Mouse (Mus musculus) E14TG2a.4 (cell line): ENCODE data around the gene Luc7l3.

ENCODE experiments used
- H3K27me3 ChIP-seq: 2 replicates; pipeline ENCODE4 v1.6.1; 2014; ENCODE audit warnings: low read length, control low read depth; ENCODE audit not compliant: insufficient read depth
- H3K36me3 ChIP-seq: 2 replicates; pipeline ENCODE4 v1.6.1; 2014; ENCODE audit warnings: low read length, control low read depth; ENCODE audit not compliant: insufficient read depth
- H3K4me1 ChIP-seq: replicated peaks from 2 replicates; pipeline ENCODE4 v1.6.1; 2014; ENCODE audit warnings: low read depth, low read length, control low read depth
- H3K4me3 ChIP-seq: replicated peaks from 2 replicates; pipeline ENCODE4 v1.5.1; 2014; ENCODE audit warnings: mild to moderate bottlenecking, low read length
- H3K9me3 ChIP-seq: 2 replicates; pipeline ENCODE4 v1.6.1; 2014; ENCODE audit warnings: low read length, control low read depth
- CTCF ChIP-seq: conservative IDR thresholded peaks from 2 replicates; pipeline ENCODE4 v1.5.1; 2014; ENCODE audit warnings: low read length
- NANOG ChIP-seq: IDR thresholded peaks from 2 replicates; pipeline ENCODE4 v1.6.1; 2014; ENCODE audit warnings: borderline replicate concordance, low read length, mixed read lengths
- POU5F1 ChIP-seq: IDR thresholded peaks from 2 replicates; pipeline ENCODE4 v1.6.1; 2014; ENCODE audit warnings: low read length, borderline replicate concordance

Gene Luc7l3

GRCm38 (mm10) chr11:94321931-94322400 is at the start of gene Luc7l3:
TSS of gene Luc7l3 (minus strand) at chr11:94321988.
- no peaks in the 10 kb centered on the region for H3K9me3 ChIP-seq
- peak within 1 kb of the TSS; percentile 99 for H3K4me3 ChIP-seq
- H3K36me3 ChIP-seq = peaks cover 26% of the 10 kb centered on the region; the same call in 1 of the 2 replicates
- TF ChIP-seq CTCF (no peak), POU5F1 (no peak), NANOG (no peak)
- no peaks in the 10 kb centered on the region for H3K27me3 ChIP-seq
- peaks cover 57% of the 10 kb centered on the region for H3K4me1 ChIP-seq

- H3K9me3 ChIP-seq = no peaks in the 10 kb centered on the region
- TF ChIP-seq POU5F1 (no peak), CTCF (no peak), NANOG (no peak)
- no peaks in the 10 kb centered on the region; the same call in 1 of the 2 replicates for H3K4me1 ChIP-seq
- no peak overlapping the region for H3K4me3 ChIP-seq
- H3K27me3 ChIP-seq = peaks cover 62% of the 10 kb centered on the region
- H3K36me3 ChIP-seq = no peaks in the 10 kb centered on the region
Observed at GRCm38 (mm10) chr11:94370809-94371208, 49.0 kb upstream of the Luc7l3 start.

DNA sequence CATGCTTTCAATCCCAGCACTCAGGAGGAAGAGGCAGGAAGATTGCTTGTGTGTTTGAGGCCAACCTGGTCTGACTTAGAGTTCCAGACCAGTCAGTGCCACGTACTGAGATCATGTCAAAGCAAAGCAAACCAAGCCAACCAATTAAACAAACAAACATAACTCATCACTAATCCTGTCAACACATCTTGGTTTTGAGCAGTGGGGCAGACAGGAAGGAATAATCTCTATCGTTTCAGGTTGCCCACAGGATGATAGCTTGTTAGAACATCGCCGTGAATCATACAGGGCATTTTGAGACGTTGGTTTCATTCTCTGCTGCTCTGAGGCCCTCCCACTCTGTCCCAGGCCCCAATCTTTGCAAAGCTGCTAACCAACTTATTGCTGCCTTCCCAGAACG is 48.2 kb upstream of the Luc7l3 start:
- Histone ChIP-seq H3K9me3 (no peaks in the 10 kb centered on the region), H3K4me3 (no peak overlapping the region), H3K27me3 (peaks cover 62% of the 10 kb centered on the region), H3K4me1 (no peaks in the 10 kb centered on the region; the same call in 1 of the 2 replicates), H3K36me3 (no peaks in the 10 kb centered on the region)
- no peak for TF ChIP-seq CTCF
- no peak for TF ChIP-seq NANOG
- no peak for TF ChIP-seq POU5F1

DNA sequence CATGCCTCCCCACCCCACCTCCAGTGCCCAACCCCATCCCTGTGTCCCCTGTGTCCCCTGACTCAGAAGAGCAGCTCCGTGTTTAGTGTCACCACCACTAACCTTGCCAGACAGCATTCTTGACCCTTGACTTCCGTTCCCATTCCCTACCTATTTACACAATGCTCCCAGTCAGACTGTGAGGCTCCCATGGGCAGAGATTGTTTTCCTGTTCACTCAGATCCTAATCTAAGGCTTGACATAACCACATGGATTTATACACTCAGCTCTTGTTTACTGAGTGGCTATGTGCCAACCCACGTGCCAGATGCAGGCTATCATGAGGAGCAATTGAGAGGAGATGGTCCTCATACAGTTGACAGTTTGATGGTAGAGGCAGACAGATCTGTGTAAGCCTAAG is 43.6 kb upstream of the Luc7l3 start:
- H3K9me3 ChIP-seq = no peaks in the 10 kb centered on the region
- no peaks in the 10 kb centered on the region; the same call in 1 of the 2 replicates for H3K4me1 ChIP-seq
- H3K36me3 ChIP-seq = no peaks in the 10 kb centered on the region
- peaks cover 39% of the 10 kb centered on the region for H3K27me3 ChIP-seq
- H3K4me3 ChIP-seq = no peak overlapping the region
- TF ChIP-seq CTCF (no peak), POU5F1 (no peak), NANOG (no peak)

GRCm38 (mm10) chr11:94363690-94364089 is 41.9 kb upstream of the Luc7l3 start:
- H3K36me3 ChIP-seq = no peaks in the 10 kb centered on the region
- H3K9me3 ChIP-seq = no peaks in the 10 kb centered on the region
- H3K4me1 ChIP-seq = peaks cover 4% of the 10 kb centered on the region
- H3K4me3 ChIP-seq = no peak overlapping the region
- peaks cover 38% of the 10 kb centered on the region for H3K27me3 ChIP-seq
- TF ChIP-seq CTCF (no peak), POU5F1 (no peak), NANOG (no peak)

GRCm38 (mm10) chr11:94362101-94362500 is 40.3 kb upstream of the Luc7l3 start:
- H3K9me3 ChIP-seq = no peaks in the 10 kb centered on the region
- TF ChIP-seq CTCF (no peak), POU5F1 (no peak), NANOG (no peak)

GRCm38 (mm10) chr11:94361166-94361870 is 39.5 kb upstream of the Luc7l3 start:
- Histone ChIP-seq H3K27me3 (peaks cover 37% of the 10 kb centered on the region), H3K9me3 (no peaks in the 10 kb centered on the region), H3K4me1 (peaks cover 8% of the 10 kb centered on the region), H3K4me3 (no peak overlapping the region), H3K36me3 (no peaks in the 10 kb centered on the region)
- TF ChIP-seq CTCF = no peak
- TF ChIP-seq NANOG = no peak
- no peak for TF ChIP-seq POU5F1

More at GRCm38 (mm10) chr11:94362101-94362500, 40.3 kb upstream of the Luc7l3 start:
- peaks cover 32% of the 10 kb centered on the region for H3K27me3 ChIP-seq
- H3K4me1 ChIP-seq = peaks cover 6% of the 10 kb centered on the region
- no peaks in the 10 kb centered on the region for H3K36me3 ChIP-seq
- H3K4me3 ChIP-seq = no peak overlapping the region

GRCm38 (mm10) chr11:94359168-94359567 is 37.4 kb upstream of the Luc7l3 start:
- H3K9me3 ChIP-seq = peaks cover 4% of the 10 kb centered on the region; the same call in 1 of the 2 replicates
- TF ChIP-seq CTCF = no peak
- TF ChIP-seq POU5F1 = no peak
- TF ChIP-seq NANOG = no peak
- peaks cover 8% of the 10 kb centered on the region for H3K4me1 ChIP-seq
- H3K36me3 ChIP-seq = no peaks in the 10 kb centered on the region
- peaks cover 39% of the 10 kb centered on the region for H3K27me3 ChIP-seq
- H3K4me3 ChIP-seq = 0 out of 2 replicates have a peak overlapping the region, but pooled peaks have one; percentile 37
